Mouse (Mus musculus): Measurements from ENCODE around the gene Pold4.

DNA sequence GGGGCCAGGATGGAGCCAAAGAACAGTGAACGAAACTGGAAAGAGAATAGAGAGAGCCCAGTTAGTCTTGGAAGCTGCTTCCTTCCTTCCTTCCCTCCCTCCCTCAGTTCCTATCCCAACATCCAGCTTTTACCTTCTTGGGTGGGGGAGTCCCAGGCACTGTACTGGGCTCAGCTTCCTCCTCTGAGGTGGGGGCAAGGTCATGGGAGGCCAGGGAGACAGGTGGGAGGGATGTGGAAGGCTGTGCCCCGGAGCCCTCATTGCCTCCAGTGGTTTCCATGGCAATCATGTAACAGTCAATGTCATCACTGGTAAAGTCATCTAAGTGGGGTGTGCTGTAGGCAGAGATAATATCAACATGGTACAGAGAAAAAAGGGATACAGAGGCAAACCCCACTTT lies 35.7 kb upstream of the Pold4 start:
- TF ChIP-seq CTCF (conservative IDR thresholded peaks at IDR 0.05 in 1 of 2, IDR thresholded peaks at IDR 0.05 in 1 of 2; ENCODE audit: low read depth in 2 of 2, low read length in 2 of 2) (no peak), HCFC1 (IDR thresholded peaks at IDR 0.05; ENCODE audit: low read depth, low read length) (no peak), ZC3H11A (IDR thresholded peaks at IDR 0.05; ENCODE audit: low read depth, low read length) (no peak)

Measured in CH12.LX (cell line).